Mouse (Mus musculus) bone marrow, adult 2 months (tissue): Measurements from ENCODE around the gene Abcd4.

Experiments used
- CTCF ChIP-seq: fragments of 200-500 bp; IDR thresholded peaks from 2 replicates; pipeline ENCODE4 v1.5.1; 2011; ENCODE audit warnings: low read length, control low read depth; ENCODE audit not compliant: control insufficient read depth, insufficient read depth
- POLR2A ChIP-seq: fragments of 200-500 bp; IDR thresholded peaks from 2 replicates; pipeline ENCODE4 v1.6.1; 2011; ENCODE audit warnings: low read depth, mild to moderate bottlenecking, control low read depth, low read length, borderline replicate concordance; ENCODE audit not compliant: control insufficient read depth

- TF ChIP-seq POLR2A, result no peak
- no peak for TF ChIP-seq CTCF
These were observed 33.0 kb upstream of the Abcd4 start for GRCm38 (mm10) chr12:84650234-84650633.
